Mouse (Mus musculus) brown adipose tissue, adult 24 weeks (tissue): ENCODE measurements around the gene Hsd17b1. TPM values are rescaled to one million over a fixed set of nuclear protein-coding genes. Genes with fewer than 3 reads are reported as not detected.
A peak's percentile ranks its signal among the peaks of the same experiment; 100 is the strongest.

Experiments used
- H3K27ac ChIP-seq: fragments of 200-500 bp; replicated peaks from 2 replicates; pipeline ENCODE4 v1.5.1; 2012; ENCODE audit warnings: low read depth, mild to moderate bottlenecking, low read length
- H3K4me1 ChIP-seq: fragments of 200-500 bp; 2 replicates; pipeline ENCODE4 v1.6.1; 2012; ENCODE audit warnings: low read length, mixed read lengths; ENCODE audit not compliant: control insufficient read depth, insufficient read depth, insufficient read length
- H3K4me3 ChIP-seq: fragments of 200-500 bp; 2 replicates; pipeline ENCODE4 v1.5.1; 2012; ENCODE audit warnings: low read depth, mild to moderate bottlenecking, low read length, moderate library complexity; ENCODE audit not compliant: insufficient read depth
- polyA plus RNA-seq: library from polyadenylated mRNA; stranded (reverse); fragments of >200 nt; gene quantifications from 2 replicates; pipeline ENCODE4 v1.2.4, GENCODE M21; 2012; ENCODE audit not compliant: missing spikeins, insufficient read depth, insufficient read length

Gene Hsd17b1
- polyA plus RNA-seq, 1 experiment = not detected

- peak overlapping the region; percentile 40 for H3K27ac ChIP-seq
- H3K4me1 ChIP-seq = peaks cover 7% of the 10 kb centered on the region; the same call in 1 of the 2 replicates
- H3K4me3 ChIP-seq = no peak overlapping the region
These were observed 25.3 kb upstream of the Hsd17b1 start for GRCm38 (mm10) chr11:101052751-101053473.

- Histone ChIP-seq H3K4me3 (no peak overlapping the region), H3K27ac (no peak overlapping the region), H3K4me1 (peaks cover 12% of the 10 kb centered on the region)
These were observed 24.2 kb upstream of the Hsd17b1 start for GRCm38 (mm10) chr11:101053974-101054373.

- no peak overlapping the region for H3K27ac ChIP-seq
- H3K4me1 ChIP-seq = peaks cover 24% of the 10 kb centered on the region
- no peak overlapping the region for H3K4me3 ChIP-seq
These were observed 22.8 kb upstream of the Hsd17b1 start for GRCm38 (mm10) chr11:101055418-101055817.

GRCm38 (mm10) chr11:101056885-101057284 is 21.3 kb upstream of the Hsd17b1 start:
- H3K4me3 ChIP-seq = no peak overlapping the region
- peaks cover 34% of the 10 kb centered on the region for H3K4me1 ChIP-seq
- H3K27ac ChIP-seq = 0 out of 2 replicates have a peak overlapping the region, but pooled peaks have one; percentile 4

GRCm38 (mm10) chr11:101057860-101058259 is 20.4 kb upstream of the Hsd17b1 start:
- H3K4me3 ChIP-seq = no peak overlapping the region
- H3K4me1 ChIP-seq = peaks cover 38% of the 10 kb centered on the region
- H3K27ac ChIP-seq = peak overlapping the region; percentile 100

- Histone ChIP-seq H3K4me3 (no peak overlapping the region), H3K27ac (peak overlapping the region; percentile 100), H3K4me1 (peaks cover 43% of the 10 kb centered on the region)
These were observed 19.5 kb upstream of the Hsd17b1 start for GRCm38 (mm10) chr11:101058726-101059125.

- H3K27ac ChIP-seq = peak overlapping the region; percentile 100
- peaks cover 50% of the 10 kb centered on the region for H3K4me1 ChIP-seq
- H3K4me3 ChIP-seq = no peak overlapping the region
These were observed 18.7 kb upstream of the Hsd17b1 start for GRCm38 (mm10) chr11:101059473-101059872.

GRCm38 (mm10) chr11:101060126-101060525 is 18.1 kb upstream of the Hsd17b1 start:
- Histone ChIP-seq H3K4me3 (no peak overlapping the region), H3K27ac (peak overlapping the region; percentile 100), H3K4me1 (peaks cover 53% of the 10 kb centered on the region)

- peak overlapping the region; percentile 94 for H3K27ac ChIP-seq
- no peak overlapping the region for H3K4me3 ChIP-seq
- peaks cover 53% of the 10 kb centered on the region for H3K4me1 ChIP-seq
These were observed 17.2 kb upstream of the Hsd17b1 start for GRCm38 (mm10) chr11:101061049-101061448.

GRCm38 (mm10) chr11:101062165-101062884 is 15.9 kb upstream of the Hsd17b1 start:
- H3K4me3 ChIP-seq = no peak overlapping the region
- peaks cover 53% of the 10 kb centered on the region for H3K4me1 ChIP-seq
- H3K27ac ChIP-seq = peak overlapping the region; percentile 94

- Histone ChIP-seq H3K4me3 (no peak overlapping the region), H3K4me1 (peaks cover 53% of the 10 kb centered on the region), H3K27ac (peak overlapping the region; percentile 94)
These were observed 15.1 kb upstream of the Hsd17b1 start for GRCm38 (mm10) chr11:101062971-101063675.

GRCm38 (mm10) chr11:101063676-101064327 is 14.4 kb upstream of the Hsd17b1 start:
- Histone ChIP-seq H3K4me1 (peaks cover 48% of the 10 kb centered on the region), H3K4me3 (no peak overlapping the region)

GRCm38 (mm10) chr11:101064462-101064861 is 13.7 kb upstream of the Hsd17b1 start:
- H3K4me1 ChIP-seq = peaks cover 43% of the 10 kb centered on the region
- no peak overlapping the region for H3K4me3 ChIP-seq
- H3K27ac ChIP-seq = peak overlapping the region; percentile 94

More at GRCm38 (mm10) chr11:101063676-101064327, 14.4 kb upstream of the Hsd17b1 start:
- H3K27ac ChIP-seq = peak overlapping the region; percentile 94

GRCm38 (mm10) chr11:101065002-101065401 is 13.2 kb upstream of the Hsd17b1 start:
- H3K27ac ChIP-seq = peak overlapping the region; percentile 94
- H3K4me3 ChIP-seq = no peak overlapping the region
- H3K4me1 ChIP-seq = peaks cover 38% of the 10 kb centered on the region
